Mouse (Mus musculus) liver, embryonic 13.5 days (tissue): Measurements from ENCODE around the gene Gna13. TPM values are rescaled to one million over a fixed set of nuclear protein-coding genes. Genes with fewer than 3 reads are reported as not detected.

Source experiments
- ATAC-seq: fragments of 200-750 bp; cut with Nextera tagmentation; 2 replicates; pipeline ENCODE4 v1.8.0; 2017; ENCODE audit warnings: low read depth, mild to moderate bottlenecking, moderate number of reproducible peaks, moderate library complexity
- DNase-seq: peaks from one replicate; pipeline ENCODE4 v3.0.0; 2022
- H3K27ac ChIP-seq: fragments of 300-500 bp; sonication (generic); 2 replicates; pipeline ENCODE4 v1.5.1; 2015; ENCODE audit warnings: moderate library complexity, mild to moderate bottlenecking, inconsistent platforms
- H3K27me3 ChIP-seq: fragments of 300-500 bp; sonication (generic); 2 replicates; pipeline ENCODE4 v1.6.1; 2015; ENCODE audit warnings: mild to moderate bottlenecking, inconsistent platforms
- H3K36me3 ChIP-seq: fragments of 300-500 bp; sonication (generic); 2 replicates; pipeline ENCODE4 v1.6.1; 2015; ENCODE audit warnings: mild to moderate bottlenecking, inconsistent platforms
- H3K4me1 ChIP-seq: fragments of 300-500 bp; sonication (generic); replicated peaks from 2 replicates; pipeline ENCODE4 v1.6.1; 2015; ENCODE audit warnings: inconsistent platforms
- H3K4me2 ChIP-seq: fragments of 300-500 bp; sonication (generic); 2 replicates; pipeline ENCODE4 v1.6.1; 2015; ENCODE audit warnings: inconsistent platforms, mild to moderate bottlenecking, moderate library complexity
- H3K4me3 ChIP-seq: fragments of 300-500 bp; sonication (generic); replicated peaks from 2 replicates; pipeline ENCODE4 v1.5.1; 2015; ENCODE audit warnings: mild to moderate bottlenecking, inconsistent platforms
- H3K9ac ChIP-seq: fragments of 300-500 bp; sonication (generic); 2 replicates; pipeline ENCODE4 v1.6.1; 2015; ENCODE audit warnings: mild to moderate bottlenecking, inconsistent platforms
- H3K9me3 ChIP-seq: fragments of 300-500 bp; sonication (generic); replicated peaks from 2 replicates; pipeline ENCODE4 v1.6.1; 2016; ENCODE audit warnings: inconsistent platforms
- WGBS: fragments of 180-500 bp; shearing (Covaris S2); methylation state at CpG from one replicate; pipeline ENCODE4 v1.1.7; 2015; ENCODE audit not compliant: insufficient replicate concordance; 5-methylcytosine and 5-hydroxymethylcytosine counted together
- polyA plus RNA-seq: library from polyadenylated mRNA; unstranded; fragments of >200 nt; fragmentation: Nextera tagmentation; extraction: Ambion mirVana; gene quantifications from 2 replicates; pipeline ENCODE4 v1.2.1, GENCODE M21; 2015

Gna13 gene
- 14.3 and 15.9 TPM in 2 replicates for polyA plus RNA-seq

DNA sequence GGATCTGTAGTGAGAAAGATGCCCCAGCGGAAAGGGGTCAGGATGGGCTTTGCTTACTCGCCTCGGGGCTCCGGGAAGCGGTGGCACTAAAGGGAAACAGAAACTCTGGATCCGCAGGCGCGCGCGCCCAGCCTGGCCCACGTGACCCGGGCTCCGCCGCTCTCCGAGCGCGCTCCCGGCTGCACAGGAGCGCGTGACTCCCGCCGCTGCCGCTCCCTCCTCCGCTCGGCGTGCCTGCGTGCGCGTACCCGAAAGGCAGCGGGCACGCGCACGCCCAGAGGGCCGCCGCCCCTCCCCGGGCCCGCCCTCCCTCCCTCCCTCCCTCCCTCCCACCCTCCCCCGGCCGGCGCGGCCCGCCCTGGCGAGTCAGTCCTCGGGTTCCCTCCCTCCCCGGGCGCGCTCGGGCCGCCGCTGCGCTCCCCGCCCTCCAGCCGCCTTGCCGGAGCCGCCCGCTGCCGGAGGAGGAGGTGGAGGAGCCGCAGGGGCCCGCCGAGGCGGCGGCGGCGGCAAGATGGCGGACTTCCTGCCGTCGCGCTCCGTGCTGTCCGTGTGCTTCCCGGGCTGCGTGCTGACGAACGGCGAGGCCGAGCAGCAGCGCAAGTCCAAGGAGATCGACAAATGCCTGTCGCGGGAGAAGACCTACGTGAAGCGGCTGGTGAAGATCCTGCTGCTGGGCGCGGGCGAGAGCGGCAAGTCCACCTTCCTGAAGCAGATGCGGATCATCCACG, at the start of gene Gna13:
Gene Gna13, plus strand, starts transcription at position 369 of the 728 bp plus-strand sequence.
- H3K4me3 ChIP-seq, result peak within 1 kb of the TSS; percentile 95
- H3K4me1 ChIP-seq, result peaks cover 72% of the 10 kb centered on the region
- ATAC-seq, result peak; percentile 92

DNA sequence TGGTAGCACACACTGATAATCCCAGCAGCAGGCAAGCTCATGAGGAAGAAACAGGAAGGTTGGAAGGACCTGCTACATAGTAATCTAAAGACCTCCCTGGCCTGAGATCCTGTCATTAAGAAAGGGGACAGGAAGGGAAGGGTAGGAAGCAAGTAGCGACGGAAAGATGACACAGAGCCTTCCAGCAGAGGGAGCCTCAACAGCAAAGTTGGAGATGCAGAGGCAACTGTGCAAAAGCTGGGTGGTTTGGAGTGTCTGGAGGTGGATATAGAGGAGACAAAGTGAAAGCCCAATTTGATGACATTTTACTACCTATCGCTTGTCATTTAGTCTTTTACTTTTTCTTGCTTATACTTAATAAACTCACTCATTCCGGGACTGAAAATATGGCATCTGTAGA, 45.7 kb upstream of the Gna13 start:
- peaks cover 9% of the 10 kb centered on the region for H3K4me1 ChIP-seq
- no peak for ATAC-seq
- H3K27me3 ChIP-seq, result peaks cover 20% of the 10 kb centered on the region; the same call in 1 of the 2 replicates
- no peaks in the 10 kb centered on the region for H3K36me3 ChIP-seq
- H3K9me3 ChIP-seq, result no peaks in the 10 kb centered on the region
- DNase-seq, result no peak
- H3K9ac ChIP-seq, result no peak overlapping the region
- WGBS, result 31% methylated on average over 4 of the region's 4 CpGs
- H3K27ac ChIP-seq, result no peak overlapping the region
- H3K4me2 ChIP-seq, result no peak overlapping the region
- H3K4me3 ChIP-seq, result no peak overlapping the region

More for the DNA sequence above, at the start of gene Gna13:
- peaks cover 24% of the 10 kb centered on the region for H3K36me3 ChIP-seq
- DNase-seq, result peak; percentile 85
- H3K9me3 ChIP-seq, result no peaks in the 10 kb centered on the region
- WGBS, result under 1% methylated on average over 55 of the region's 89 CpGs
- H3K27me3 ChIP-seq, result no peaks in the 10 kb centered on the region
- H3K4me2 ChIP-seq, result peak within 1 kb of the TSS; percentile 83
- peak within 1 kb of the TSS; percentile 95 for H3K9ac ChIP-seq
- peak within 1 kb of the TSS; percentile 94 for H3K27ac ChIP-seq

DNA sequence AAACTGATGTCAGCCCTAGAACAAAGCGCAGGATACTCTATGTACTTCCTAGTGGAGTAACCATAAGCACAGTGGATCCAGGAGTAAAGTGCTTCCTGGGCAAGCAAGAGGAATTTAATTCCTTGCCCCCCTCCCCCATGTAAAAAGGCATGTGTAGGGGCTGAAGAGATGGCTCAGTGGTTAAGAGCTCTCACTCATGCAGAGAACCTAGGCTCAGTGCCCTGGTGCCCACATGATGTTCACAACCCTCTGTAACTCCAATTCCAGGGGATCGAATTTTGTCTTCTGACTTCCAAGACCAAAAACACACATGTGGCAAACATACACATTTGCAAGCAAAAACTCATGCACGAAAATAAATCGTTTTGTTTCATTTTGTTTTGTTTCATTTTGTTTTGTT, 43.2 kb upstream of the Gna13 start:
- WGBS, result 69% methylated on average over 4 of the region's 4 CpGs
- Histone ChIP-seq H3K27ac (no peak overlapping the region), H3K4me1 (no peaks in the 10 kb centered on the region), H3K4me3 (no peak overlapping the region), H3K27me3 (peaks cover 13% of the 10 kb centered on the region; the same call in 1 of the 2 replicates), H3K4me2 (no peak overlapping the region), H3K9ac (no peak overlapping the region), H3K36me3 (no peaks in the 10 kb centered on the region), H3K9me3 (no peaks in the 10 kb centered on the region)
- no peak for ATAC-seq
- DNase-seq, result no peak

DNA sequence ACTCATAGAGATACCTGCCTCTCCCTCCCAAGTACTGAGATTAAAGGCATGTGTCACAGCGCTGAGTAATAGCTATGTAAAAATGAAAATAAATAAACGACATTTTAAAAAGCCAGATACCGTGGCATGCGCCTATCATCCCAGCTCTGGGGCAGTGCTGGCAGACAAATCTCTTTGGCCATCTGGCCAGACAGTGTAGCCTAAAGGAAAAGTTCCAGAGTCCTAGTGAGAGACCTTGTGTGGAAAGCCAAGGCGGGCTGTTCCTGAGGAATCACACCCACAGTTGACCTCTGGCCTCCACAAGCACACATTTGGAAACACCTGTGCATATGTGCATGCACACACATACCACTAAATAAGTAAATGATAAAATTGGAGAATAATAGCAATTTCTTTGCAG, 42.7 kb upstream of the Gna13 start:
- no peak for DNase-seq
- H3K4me1 ChIP-seq, result no peaks in the 10 kb centered on the region
- WGBS, result 72% methylated on average over 5 of the region's 5 CpGs
- H3K4me2 ChIP-seq, result no peak overlapping the region
- ATAC-seq, result no peak
- H3K9ac ChIP-seq, result no peak overlapping the region
- peaks cover 13% of the 10 kb centered on the region; the same call in 1 of the 2 replicates for H3K27me3 ChIP-seq
- H3K36me3 ChIP-seq, result no peaks in the 10 kb centered on the region
- H3K4me3 ChIP-seq, result no peak overlapping the region
- no peaks in the 10 kb centered on the region for H3K9me3 ChIP-seq
- H3K27ac ChIP-seq, result no peak overlapping the region

DNA sequence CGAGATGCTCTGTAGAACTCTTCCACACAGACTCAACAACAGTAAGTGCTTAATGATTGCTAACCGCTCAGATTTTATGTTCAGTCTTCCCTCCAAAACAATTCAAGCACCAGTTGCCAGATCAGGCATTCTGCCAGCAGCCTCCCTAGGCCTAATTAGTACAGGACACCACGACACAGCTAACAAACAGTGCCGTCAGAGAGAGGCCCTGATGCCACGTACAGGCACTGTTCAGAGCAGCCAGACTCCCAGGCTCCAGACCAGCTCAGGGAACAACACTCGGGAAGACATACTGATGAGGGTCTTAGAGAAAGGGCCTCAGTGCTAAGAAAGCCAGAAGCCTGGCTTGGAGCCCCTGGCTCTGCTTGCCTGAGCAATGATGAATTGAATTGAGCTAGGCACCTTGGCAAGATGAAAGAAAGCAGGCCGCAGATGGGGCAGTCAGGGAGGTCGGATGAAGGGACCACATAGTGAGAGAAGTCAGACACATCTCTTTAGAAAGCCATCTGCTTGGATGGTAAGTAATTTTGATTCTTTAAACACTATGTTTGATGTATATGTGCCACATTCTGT, 42.2 kb upstream of the Gna13 start:
- no peak overlapping the region for H3K4me3 ChIP-seq
- no peaks in the 10 kb centered on the region for H3K36me3 ChIP-seq
- no peaks in the 10 kb centered on the region for H3K4me1 ChIP-seq
- H3K9me3 ChIP-seq, result no peaks in the 10 kb centered on the region
- no peak for ATAC-seq
- H3K9ac ChIP-seq, result no peak overlapping the region
- peaks cover 8% of the 10 kb centered on the region; the same call in 1 of the 2 replicates for H3K27me3 ChIP-seq
- H3K4me2 ChIP-seq, result no peak overlapping the region
- WGBS, result 61% methylated on average over 8 of the region's 8 CpGs
- H3K27ac ChIP-seq, result no peak overlapping the region
- no peak for DNase-seq

DNA sequence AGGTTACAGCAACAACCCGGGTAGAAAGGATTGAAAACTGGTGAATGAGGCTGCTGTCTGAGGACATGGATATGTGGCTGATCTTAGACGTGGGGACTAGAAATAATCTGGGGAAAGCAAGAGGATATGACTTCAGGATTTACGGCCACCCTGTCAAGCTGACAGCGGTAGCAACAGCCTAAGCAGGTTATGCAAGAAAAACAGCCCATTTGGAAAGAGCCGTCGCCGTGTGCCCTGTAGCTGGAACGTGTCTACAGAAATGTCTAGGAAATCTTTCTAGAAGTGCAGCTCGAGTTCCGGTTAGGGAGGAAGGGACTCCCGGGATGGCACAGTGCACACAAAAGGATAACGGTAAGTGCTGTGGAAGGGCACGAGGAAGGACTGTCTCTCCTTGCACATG, 36.4 kb upstream of the Gna13 start:
- Histone ChIP-seq H3K9ac (no peak overlapping the region), H3K27ac (no peak overlapping the region), H3K4me1 (peaks cover 5% of the 10 kb centered on the region), H3K36me3 (no peaks in the 10 kb centered on the region), H3K9me3 (no peaks in the 10 kb centered on the region), H3K4me2 (no peak overlapping the region), H3K4me3 (no peak overlapping the region), H3K27me3 (0 out of 2 replicates have a peak, but pooled peaks cover 5% of the 10 kb centered on the region)
- 59% methylated on average over 13 of the region's 13 CpGs for WGBS
- ATAC-seq, result no peak
- DNase-seq, result no peak

DNA sequence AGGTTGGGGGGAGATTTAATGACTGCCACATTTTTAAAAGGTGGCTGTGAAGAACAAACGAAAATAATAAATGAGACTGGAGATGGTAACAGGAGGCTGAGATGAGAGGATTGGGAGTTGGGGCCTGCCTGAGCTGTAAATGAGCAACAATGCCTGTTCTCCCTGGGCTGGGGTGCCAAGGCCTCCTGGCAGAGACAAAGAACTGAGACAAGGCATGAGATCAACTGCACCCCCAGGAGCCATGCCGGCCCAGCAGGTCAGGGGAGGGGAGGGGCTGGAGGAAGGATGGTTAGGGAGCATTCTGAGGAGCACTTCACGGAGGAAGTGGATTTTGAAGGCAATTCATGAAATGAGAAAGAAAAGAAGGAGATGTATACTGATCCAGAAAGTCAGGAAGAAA, 35.2 kb upstream of the Gna13 start:
- ATAC-seq (no peak), DNase-seq (no peak)
- no peak overlapping the region for H3K27ac ChIP-seq
- WGBS, result 38% methylated on average over 3 of the region's 3 CpGs
- H3K9ac ChIP-seq, result no peak overlapping the region
- no peak overlapping the region for H3K4me2 ChIP-seq
- no peaks in the 10 kb centered on the region for H3K9me3 ChIP-seq
- no peaks in the 10 kb centered on the region for H3K36me3 ChIP-seq
- no peak overlapping the region for H3K4me3 ChIP-seq
- peaks cover 14% of the 10 kb centered on the region for H3K4me1 ChIP-seq
- H3K27me3 ChIP-seq, result 0 out of 2 replicates have a peak, but pooled peaks cover 5% of the 10 kb centered on the region

DNA sequence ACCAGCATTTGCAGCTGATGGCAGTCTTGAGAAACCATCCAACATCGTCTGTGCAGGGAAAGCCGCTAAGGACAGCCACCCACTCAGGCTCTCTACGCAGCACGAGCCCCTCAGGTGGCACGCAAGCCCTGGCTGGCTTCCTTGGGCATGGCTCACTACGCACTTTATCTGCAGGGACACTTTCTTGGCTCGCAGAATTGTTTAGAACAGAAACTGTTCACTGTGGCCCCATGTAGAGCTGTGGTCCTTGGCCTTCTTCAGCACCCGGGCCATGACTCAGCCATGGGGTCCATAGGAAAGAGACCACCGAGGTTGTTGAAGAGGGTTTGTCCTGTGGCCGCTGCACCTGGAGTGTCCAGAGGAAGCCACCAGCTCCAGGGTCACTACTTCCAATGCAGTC, 34.7 kb upstream of the Gna13 start:
- no peak overlapping the region for H3K27ac ChIP-seq
- H3K4me3 ChIP-seq, result no peak overlapping the region
- H3K36me3 ChIP-seq, result no peaks in the 10 kb centered on the region
- 0 out of 2 replicates have a peak, but pooled peaks cover 5% of the 10 kb centered on the region for H3K27me3 ChIP-seq
- H3K9me3 ChIP-seq, result no peaks in the 10 kb centered on the region
- H3K4me1 ChIP-seq, result peaks cover 17% of the 10 kb centered on the region
- DNase-seq, result no peak
- no peak for ATAC-seq
- no peak overlapping the region for H3K4me2 ChIP-seq
- WGBS, result 70% methylated on average over 10 of the region's 10 CpGs
- no peak overlapping the region for H3K9ac ChIP-seq

DNA sequence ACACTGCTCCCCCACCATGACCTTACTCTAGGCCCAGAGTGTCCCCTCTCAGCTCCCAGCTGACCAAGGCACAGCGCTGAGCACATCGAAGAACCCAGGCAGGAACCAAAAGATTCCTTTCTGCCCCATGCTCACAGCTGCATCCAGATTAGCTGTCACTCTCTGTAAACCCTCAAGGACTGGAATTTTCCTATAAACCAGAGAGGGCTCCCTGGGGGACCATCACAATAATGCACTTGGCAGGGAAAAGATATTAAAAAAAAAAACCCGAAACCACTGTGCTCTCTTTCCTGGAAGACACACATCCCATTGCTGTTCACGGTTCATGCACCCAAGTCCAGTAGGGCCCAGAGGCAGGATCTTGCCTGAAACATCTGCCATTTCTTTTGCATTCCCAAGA, 33.3 kb upstream of the Gna13 start:
- peaks cover 17% of the 10 kb centered on the region for H3K4me1 ChIP-seq

DNA sequence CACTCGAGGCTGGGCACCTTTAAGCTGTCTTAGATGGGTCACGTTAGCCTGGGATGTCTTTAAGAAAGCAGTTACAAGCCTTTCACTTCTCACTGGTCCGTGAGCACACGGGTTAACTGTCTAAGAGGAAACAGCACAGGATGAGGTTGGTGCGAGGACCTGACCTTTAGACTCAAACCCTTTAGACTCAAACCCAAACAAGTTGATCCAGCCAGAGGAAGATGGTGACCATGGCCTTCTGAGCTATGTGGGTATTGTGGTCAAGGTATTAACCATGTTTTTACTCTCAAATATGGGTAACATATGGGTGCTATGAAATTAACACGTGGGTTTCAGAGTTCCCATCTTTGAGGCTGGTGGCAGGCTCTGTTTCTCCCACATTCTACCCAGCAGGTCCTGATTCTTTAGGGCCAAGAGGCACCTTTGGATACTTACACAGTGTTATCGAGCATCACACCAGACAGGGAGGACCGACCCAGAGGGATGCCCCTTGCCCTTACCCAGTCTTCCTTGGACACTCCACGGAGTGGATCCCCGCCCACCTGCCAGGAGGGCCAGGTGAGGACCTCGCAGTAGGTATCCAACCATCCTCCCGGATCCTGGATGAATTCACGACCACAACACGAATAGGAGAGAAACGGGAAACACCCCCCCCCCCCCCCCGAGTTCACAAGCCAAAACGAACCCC, 31.8 kb upstream of the Gna13 start:
- H3K4me1 ChIP-seq, result peaks cover 17% of the 10 kb centered on the region
- no peak overlapping the region for H3K27ac ChIP-seq
- no peaks in the 10 kb centered on the region for H3K36me3 ChIP-seq
- H3K4me3 ChIP-seq, result no peak overlapping the region
- H3K9ac ChIP-seq, result no peak overlapping the region
- peak overlapping the region; percentile 71 for H3K4me2 ChIP-seq
- WGBS, result 24% methylated on average over 17 of the region's 17 CpGs
- DNase-seq, result no peak
- no peaks in the 10 kb centered on the region for H3K9me3 ChIP-seq
- 0 out of 2 replicates have a peak, but pooled peaks cover 5% of the 10 kb centered on the region for H3K27me3 ChIP-seq
- ATAC-seq, result peak; percentile 44

More for the DNA sequence above, 33.3 kb upstream of the Gna13 start:
- Histone ChIP-seq H3K36me3 (no peaks in the 10 kb centered on the region), H3K9me3 (no peaks in the 10 kb centered on the region), H3K4me3 (no peak overlapping the region), H3K4me2 (no peak overlapping the region), H3K9ac (no peak overlapping the region), H3K27ac (no peak overlapping the region), H3K27me3 (0 out of 2 replicates have a peak, but pooled peaks cover 5% of the 10 kb centered on the region)
- DNase-seq (no peak), ATAC-seq (no peak)
- WGBS, result 56% methylated on average over 4 of the region's 4 CpGs

DNA sequence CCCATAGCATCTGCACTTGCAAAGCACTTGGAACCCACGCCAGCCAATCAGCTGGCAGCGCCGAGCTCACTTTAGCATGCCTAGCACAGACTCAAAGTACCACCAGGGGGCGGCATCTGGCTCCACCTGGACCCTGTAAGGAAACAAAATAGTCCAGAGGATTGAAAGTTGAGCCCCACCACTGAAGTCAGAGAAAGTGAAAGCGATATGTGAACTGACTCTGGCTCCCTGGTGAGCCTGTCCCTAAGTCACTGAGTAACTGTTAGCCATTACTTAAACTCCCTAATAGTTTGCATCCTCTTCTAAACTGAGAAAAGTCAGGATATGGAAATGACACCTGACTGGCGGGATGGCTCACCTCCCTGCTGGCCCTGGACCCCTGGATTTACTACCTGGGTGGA, 31.2 kb upstream of the Gna13 start:
- DNase-seq, result peak; percentile 82
- Histone ChIP-seq H3K4me2 (peak overlapping the region; percentile 71), H3K27ac (no peak overlapping the region), H3K27me3 (0 out of 2 replicates have a peak, but pooled peaks cover 3% of the 10 kb centered on the region), H3K9me3 (no peaks in the 10 kb centered on the region), H3K4me1 (peaks cover 17% of the 10 kb centered on the region), H3K4me3 (peak overlapping the region; percentile 55), H3K36me3 (no peaks in the 10 kb centered on the region), H3K9ac (peak overlapping the region; percentile 60)
- 2% methylated on average over 6 of the region's 6 CpGs for WGBS
- ATAC-seq, result peak; percentile 91
